Mouse (Mus musculus) heart, embryonic 11.5 days (tissue): ENCODE data around the gene Mfsd2b. TPM values are rescaled to one million over a fixed set of nuclear protein-coding genes. Genes with fewer than 3 reads are reported as not detected.
"Not testable (repeated sequence)": the region's sequence is repeated elsewhere in the genome, so short reads cannot be mapped to it uniquely, and the experiment has no call there.

Source experiments
- ATAC-seq: fragments of 200-750 bp; cut with Nextera tagmentation; replicated peaks from 2 replicates; pipeline ENCODE4 v1.8.0; 2017; ENCODE audit warnings: moderate library complexity; ENCODE audit not compliant: insufficient number of reproducible peaks, low FRiP score, low TSS enrichment
- H3K27ac ChIP-seq: fragments of 300-500 bp; sonication (generic); 2 replicates; pipeline ENCODE4 v1.5.1; 2014; ENCODE audit warnings: mild to moderate bottlenecking, low read depth, low read length
- H3K27me3 ChIP-seq: fragments of 300-500 bp; sonication (generic); 2 replicates; pipeline ENCODE4 v1.6.1; 2014; ENCODE audit warnings: mild to moderate bottlenecking, low read length, mixed read lengths; ENCODE audit not compliant: control insufficient read depth, insufficient read depth
- H3K36me3 ChIP-seq: fragments of 300-500 bp; sonication (generic); 2 replicates; pipeline ENCODE4 v1.6.1; 2014; ENCODE audit warnings: mild to moderate bottlenecking, low read length, moderate library complexity, mixed read lengths; ENCODE audit not compliant: control insufficient read depth, insufficient read depth
- H3K4me1 ChIP-seq: fragments of 300-500 bp; sonication (generic); 2 replicates; pipeline ENCODE4 v1.6.1; 2014; ENCODE audit warnings: low read length; ENCODE audit not compliant: control insufficient read depth, insufficient read depth
- H3K4me2 ChIP-seq: fragments of 300-500 bp; sonication (generic); 2 replicates; pipeline ENCODE4 v1.6.1; 2014; ENCODE audit warnings: mild to moderate bottlenecking, moderate library complexity
- H3K4me3 ChIP-seq: fragments of 300-500 bp; sonication (generic); 2 replicates; pipeline ENCODE4 v1.5.1; 2014; ENCODE audit warnings: low read depth, low read length
- H3K9ac ChIP-seq: fragments of 300-500 bp; sonication (generic); 2 replicates; pipeline ENCODE4 v1.6.1; 2014; ENCODE audit warnings: mild to moderate bottlenecking, low read depth, low read length, moderate library complexity
- H3K9me3 ChIP-seq: fragments of 300-500 bp; sonication (generic); replicated peaks from 2 replicates; pipeline ENCODE4 v1.6.1; 2016; ENCODE audit warnings: low read length; ENCODE audit not compliant: control insufficient read depth
- WGBS: fragments of 180-500 bp; shearing (Covaris S2); extraction: QIAGEN DNeasy Blood & Tissue Kit; methylation state at CpG from one replicate; pipeline ENCODE4 v1.1.7; 2014; ENCODE audit not compliant: insufficient replicate concordance; 5-methylcytosine and 5-hydroxymethylcytosine counted together
- polyA plus RNA-seq: library from polyadenylated mRNA; unstranded; fragments of >200 nt; fragmentation: Nextera tagmentation; extraction: Ambion mirVana; gene quantifications from 2 replicates; pipeline ENCODE4 v1.2.1, GENCODE M21; 2014

The Mfsd2b gene
- polyA plus RNA-seq, 1 experiment from 2014 or later = 14.8 TPM

DNA sequence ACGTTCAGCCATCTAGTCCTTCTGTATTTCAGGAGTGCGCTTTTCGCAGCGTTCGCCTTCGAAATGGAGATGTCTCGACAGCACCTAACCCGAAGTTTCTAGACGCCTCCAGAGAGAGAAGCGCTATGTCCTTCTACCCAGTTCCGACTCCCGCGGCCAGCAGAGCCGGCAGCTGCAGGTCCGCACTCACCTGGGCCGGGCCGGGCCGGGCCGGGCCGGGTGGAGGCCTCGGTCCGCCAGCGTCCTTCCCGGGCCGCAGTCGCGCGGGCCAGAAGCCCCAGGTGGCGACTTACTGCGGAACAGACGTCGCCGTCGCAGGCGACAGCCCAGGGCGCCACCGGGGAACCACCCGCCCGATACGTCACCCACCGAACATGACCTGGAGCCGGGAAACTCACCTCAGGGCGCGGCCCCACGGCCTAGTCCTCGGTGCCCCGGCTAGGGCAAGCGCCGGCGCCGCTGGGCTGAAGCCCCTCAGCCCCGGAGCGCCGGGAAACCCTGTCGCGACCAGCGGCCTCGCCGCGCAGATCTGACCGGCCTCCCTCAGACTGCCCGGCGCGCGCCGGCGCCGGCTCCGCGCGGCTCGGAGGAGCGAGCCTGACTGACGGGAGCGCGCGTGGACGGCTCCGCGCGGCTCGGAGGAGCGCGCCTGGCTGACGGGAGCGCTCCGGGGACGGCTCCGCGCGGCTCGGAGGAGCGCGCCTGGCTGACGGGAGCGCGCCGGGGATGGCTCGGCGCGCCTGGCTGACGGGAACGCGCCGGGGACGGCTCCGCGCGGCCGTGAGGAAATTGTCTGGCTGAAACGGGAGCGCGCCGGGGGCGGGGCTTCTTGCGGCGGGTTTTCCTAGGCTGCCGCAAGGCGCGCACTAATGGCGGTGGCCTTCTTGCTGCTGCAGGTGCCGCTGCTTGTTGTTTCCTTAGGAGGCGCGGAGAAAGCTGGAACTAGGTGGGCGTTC, 33.1 kb upstream of the Mfsd2b start, which contains the start of gene Ubxn2a:
Ubxn2a (minus strand) TSS at position 755 of the 956 bp plus-strand sequence.
- peak within 1 kb of the TSS; percentile 80 for H3K27ac ChIP-seq

DNA sequence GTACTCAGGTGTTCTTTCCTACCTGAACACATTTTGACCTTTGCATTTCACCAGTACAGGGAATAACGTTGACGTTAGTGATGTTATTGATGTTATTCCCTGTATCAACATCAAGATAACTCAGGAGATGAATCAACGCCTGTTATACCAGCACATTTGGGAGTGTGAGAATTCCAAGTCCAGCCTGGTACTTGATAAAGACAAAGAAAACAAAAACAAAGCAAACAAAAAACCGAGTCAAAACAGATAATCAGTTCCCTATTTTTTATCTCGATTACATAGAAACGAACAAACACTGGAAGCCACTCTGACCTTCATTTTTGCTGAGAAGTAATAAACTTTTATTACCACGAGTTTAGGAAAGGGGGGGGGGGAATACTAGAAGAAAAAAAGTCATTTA, 32.3 kb upstream of the Mfsd2b start:
- no peak for ATAC-seq
- peak overlapping the region; percentile 78 for H3K4me3 ChIP-seq

More for the DNA sequence above, 33.1 kb upstream of the Mfsd2b start, which contains the start of gene Ubxn2a:
- H3K4me3 ChIP-seq = peak within 1 kb of the TSS; percentile 78
- no peaks in the 10 kb centered on the region for H3K36me3 ChIP-seq
- peak within 1 kb of the TSS; percentile 91 for H3K9ac ChIP-seq
- under 1% methylated on average over 122 of the region's 125 CpGs for WGBS
- H3K4me1 ChIP-seq = no peaks in the 10 kb centered on the region
- H3K27me3 ChIP-seq = no peaks in the 10 kb centered on the region
- peak; percentile 89 for ATAC-seq
- H3K9me3 ChIP-seq = no peaks in the 10 kb centered on the region
- peak within 1 kb of the TSS; percentile 88 for H3K4me2 ChIP-seq

GRCm38 (mm10) chr12:4905946-4906345, 31.8 kb upstream of the Mfsd2b start:
- Histone ChIP-seq H3K4me3 (no peak overlapping the region), H3K36me3 (no peaks in the 10 kb centered on the region; the same call in 1 of the 2 replicates), H3K4me1 (no peaks in the 10 kb centered on the region), H3K9ac (no peak overlapping the region), H3K4me2 (peak overlapping the region; percentile 88), H3K9me3 (no peaks in the 10 kb centered on the region), H3K27me3 (no peaks in the 10 kb centered on the region), H3K27ac (no peak overlapping the region)
- WGBS = 75% methylated on average over 7 of the region's 7 CpGs
- ATAC-seq = no peak

More for the DNA sequence above, 32.3 kb upstream of the Mfsd2b start:
- Histone ChIP-seq H3K27me3 (no peaks in the 10 kb centered on the region), H3K4me1 (no peaks in the 10 kb centered on the region), H3K9ac (peak overlapping the region; percentile 91; the same call in 1 of the 2 replicates), H3K36me3 (no peaks in the 10 kb centered on the region), H3K4me2 (peak overlapping the region; percentile 88), H3K27ac (peak overlapping the region; percentile 80; the same call in 1 of the 2 replicates), H3K9me3 (no peaks in the 10 kb centered on the region)
- WGBS = 44% methylated on average over 7 of the region's 7 CpGs

DNA sequence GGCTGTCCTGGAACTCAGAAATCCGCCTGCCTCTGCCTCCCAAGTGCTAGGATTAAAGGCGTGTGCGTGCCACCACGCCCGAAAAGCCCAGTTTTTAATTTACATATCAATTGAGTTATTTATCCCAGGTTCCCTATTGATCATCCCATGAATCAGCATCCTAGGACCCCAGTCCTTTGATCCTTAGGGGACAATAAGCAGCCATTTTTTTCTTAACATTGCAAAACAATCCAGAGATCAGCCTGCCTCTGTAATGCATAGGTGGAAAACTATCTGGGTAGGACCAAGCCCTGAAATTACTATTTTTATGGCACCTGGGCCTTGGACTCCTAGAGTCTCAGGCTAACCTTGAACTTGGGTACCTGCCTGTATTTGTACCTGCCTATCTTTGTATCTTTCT, 23.9 kb upstream of the Mfsd2b start:
- H3K4me3 ChIP-seq = no peak overlapping the region
- H3K4me1 ChIP-seq = no peaks in the 10 kb centered on the region
- H3K27ac ChIP-seq = no peak overlapping the region
- H3K9me3 ChIP-seq = no peaks in the 10 kb centered on the region
- no peaks in the 10 kb centered on the region for H3K27me3 ChIP-seq
- ATAC-seq = no peak
- no peak overlapping the region for H3K9ac ChIP-seq
- 93% methylated on average over 5 of the region's 5 CpGs for WGBS
- H3K4me2 ChIP-seq = no peak overlapping the region
- H3K36me3 ChIP-seq = no peaks in the 10 kb centered on the region; the same call in 1 of the 2 replicates

DNA sequence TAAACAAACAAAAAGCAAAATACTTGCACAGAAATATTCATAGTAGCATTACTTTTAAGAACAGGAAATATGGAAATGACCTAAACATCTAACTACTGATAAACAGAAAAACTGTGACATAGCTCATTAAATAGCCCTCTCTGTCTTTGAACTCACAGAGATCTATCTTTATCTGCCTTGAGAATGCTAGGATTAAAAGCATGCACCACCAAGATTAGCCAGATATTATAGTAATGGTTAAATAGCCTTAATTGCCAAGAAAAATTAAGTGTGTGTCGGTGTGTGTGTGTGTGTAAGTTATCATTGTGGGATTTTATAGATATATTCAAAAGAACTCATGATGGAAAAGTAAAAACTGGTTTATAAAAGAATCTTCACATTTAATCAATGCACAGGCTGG, 15.7 kb upstream of the Mfsd2b start:
- Histone ChIP-seq H3K9me3 (no peaks in the 10 kb centered on the region), H3K4me1 (peaks cover 5% of the 10 kb centered on the region; the same call in 1 of the 2 replicates), H3K4me3 (no peak overlapping the region), H3K4me2 (no peak overlapping the region), H3K27me3 (no peaks in the 10 kb centered on the region), H3K9ac (no peak overlapping the region), H3K36me3 (no peaks in the 10 kb centered on the region), H3K27ac (no peak overlapping the region)
- WGBS = 79% methylated on average over 1 of the region's 1 CpGs
- ATAC-seq = no peak

DNA sequence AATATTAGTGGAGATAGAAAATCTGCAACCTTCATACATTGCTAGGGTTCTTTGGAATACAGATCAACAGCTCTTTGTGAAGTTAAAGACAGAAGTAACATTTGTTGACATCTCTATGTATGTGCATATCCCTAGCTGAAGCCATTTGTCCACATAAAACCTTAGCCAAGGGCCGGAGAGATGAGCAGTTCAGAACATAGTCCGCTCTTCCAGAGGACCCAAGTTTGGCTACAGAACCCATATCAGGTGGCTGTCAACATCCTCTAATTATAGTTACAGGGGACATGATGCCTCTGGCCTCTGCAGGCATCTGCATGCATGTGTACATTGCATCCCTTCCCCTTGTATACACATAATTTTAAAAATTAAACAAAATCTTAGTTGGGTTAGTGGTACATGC, 15.1 kb upstream of the Mfsd2b start:
- Histone ChIP-seq H3K9ac (no peak overlapping the region), H3K4me2 (no peak overlapping the region), H3K9me3 (no peaks in the 10 kb centered on the region), H3K27me3 (no peaks in the 10 kb centered on the region), H3K36me3 (no peaks in the 10 kb centered on the region), H3K4me3 (no peak overlapping the region), H3K27ac (no peak overlapping the region), H3K4me1 (peaks cover 5% of the 10 kb centered on the region; the same call in 1 of the 2 replicates)
- WGBS = 54% methylated on average over 2 of the region's 2 CpGs
- no peak for ATAC-seq

DNA sequence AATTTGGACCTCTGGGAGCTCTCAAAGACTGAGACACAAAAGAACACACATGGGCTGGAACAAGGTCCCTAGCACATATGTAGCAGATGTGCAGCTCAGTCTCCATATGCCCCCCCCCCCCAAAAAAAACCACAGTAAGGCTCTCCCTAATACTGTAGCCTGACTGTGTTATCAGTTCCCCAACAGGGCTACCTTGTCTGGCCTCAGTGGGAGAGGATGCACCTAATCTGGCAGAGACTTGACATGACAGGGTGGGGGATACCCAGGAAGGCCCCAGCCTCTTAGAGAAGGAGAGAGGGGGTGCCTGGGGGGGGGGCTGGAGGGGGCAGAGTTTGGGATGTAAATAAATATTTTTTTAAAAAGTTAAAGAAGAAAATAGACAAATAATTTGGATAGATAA, 14.6 kb upstream of the Mfsd2b start:
- Histone ChIP-seq H3K36me3 (no peaks in the 10 kb centered on the region), H3K27me3 (no peaks in the 10 kb centered on the region), H3K27ac (no peak overlapping the region), H3K4me1 (peaks cover 5% of the 10 kb centered on the region; the same call in 1 of the 2 replicates), H3K9me3 (no peaks in the 10 kb centered on the region), H3K4me3 (no peak overlapping the region), H3K9ac (no peak overlapping the region), H3K4me2 (no peak overlapping the region)
- no peak for ATAC-seq

DNA sequence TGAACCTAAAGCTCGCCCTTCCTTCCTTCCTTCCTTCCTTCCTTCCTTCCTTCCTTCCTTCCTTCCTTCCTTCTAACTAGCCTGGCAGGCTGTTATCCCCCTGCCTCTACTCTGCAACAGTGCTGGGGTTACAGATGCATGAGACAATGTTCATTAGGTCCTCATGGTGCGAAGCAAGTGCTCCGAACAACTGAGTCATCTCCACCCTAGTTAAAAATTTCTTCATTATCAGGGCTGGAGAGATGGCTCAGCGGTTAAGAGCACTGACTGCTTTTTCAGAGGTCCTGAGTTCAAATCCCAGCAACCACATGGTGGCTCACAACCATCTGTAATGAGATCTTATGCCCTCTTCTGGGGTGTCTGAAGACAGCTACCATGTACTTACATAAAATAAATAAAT, 12.4 kb upstream of the Mfsd2b start:
- not testable (repeated sequence) for H3K27me3 ChIP-seq, ATAC-seq, H3K9ac ChIP-seq, H3K4me2 ChIP-seq, H3K4me1 ChIP-seq, H3K9me3 ChIP-seq, H3K4me3 ChIP-seq, H3K36me3 ChIP-seq, H3K27ac ChIP-seq
- WGBS = 94% methylated on average over 4 of the region's 4 CpGs
